Mouse (Mus musculus) forebrain, embryonic 11.5 days (tissue): Measurements from ENCODE around the gene Sf3b3. TPM values are rescaled to one million over a fixed set of nuclear protein-coding genes. Genes with fewer than 3 reads are reported as not detected.

Experiments
- ATAC-seq: fragments of 200-750 bp; cut with Nextera tagmentation; replicated peaks from 2 replicates; pipeline ENCODE4 v1.8.0; 2017; ENCODE audit warnings: moderate TSS enrichment; ENCODE audit not compliant: low FRiP score
- DNase-seq: peaks from one replicate; pipeline ENCODE4 v3.0.0-alpha.2; 2017; ENCODE audit warnings: low spot score
- H3K27ac ChIP-seq: fragments of 300-500 bp; sonication (generic); 2 replicates; pipeline ENCODE4 v1.5.1; 2014; ENCODE audit warnings: low read depth, low read length
- H3K27me3 ChIP-seq: fragments of 300-500 bp; sonication (generic); 2 replicates; pipeline ENCODE4 v1.6.1; 2014; ENCODE audit warnings: mild to moderate bottlenecking, low read length, mixed read lengths; ENCODE audit not compliant: control insufficient read depth, insufficient read depth
- H3K36me3 ChIP-seq: fragments of 300-500 bp; sonication (generic); 2 replicates; pipeline ENCODE4 v1.6.1; 2014; ENCODE audit warnings: mild to moderate bottlenecking, low read length, moderate library complexity, mixed read lengths; ENCODE audit not compliant: control insufficient read depth, insufficient read depth
- H3K4me1 ChIP-seq: fragments of 300-500 bp; sonication (generic); replicated peaks from 2 replicates; pipeline ENCODE4 v1.6.1; 2014; ENCODE audit warnings: low read length, mixed read lengths; ENCODE audit not compliant: control insufficient read depth, insufficient read depth
- H3K4me2 ChIP-seq: fragments of 300-500 bp; sonication (generic); 2 replicates; pipeline ENCODE4 v1.6.1; 2014; ENCODE audit warnings: low read depth, mild to moderate bottlenecking, low read length, moderate library complexity, mixed read lengths; ENCODE audit not compliant: severe bottlenecking
- H3K4me3 ChIP-seq: fragments of 300-500 bp; sonication (generic); 2 replicates; pipeline ENCODE4 v1.5.1; 2014; ENCODE audit warnings: low read depth, low read length
- H3K9ac ChIP-seq: fragments of 300-500 bp; sonication (generic); 2 replicates; pipeline ENCODE4 v1.6.1; 2014; ENCODE audit warnings: low read length
- H3K9me3 ChIP-seq: fragments of 300-500 bp; sonication (generic); 2 replicates; pipeline ENCODE4 v1.6.1; 2016; ENCODE audit warnings: low read length, mixed read lengths; ENCODE audit not compliant: control insufficient read depth
- WGBS: fragments of 180-500 bp; shearing (Covaris S2); extraction: QIAGEN DNeasy Blood & Tissue Kit; methylation state at CpG from one replicate; pipeline ENCODE4 v1.1.7; 2014; 5-methylcytosine and 5-hydroxymethylcytosine counted together
- polyA plus RNA-seq: library from polyadenylated mRNA; unstranded; fragments of >200 nt; fragmentation: Nextera tagmentation; extraction: Ambion mirVana; gene quantifications from 2 replicates; pipeline ENCODE4 v1.2.1, GENCODE M21; 2014

The Sf3b3 gene
- polyA plus RNA-seq, 1 experiment from 2014 or later: 231 TPM

- Histone ChIP-seq H3K4me1 (no peaks in the 10 kb centered on the region), H3K9ac (no peak overlapping the region), H3K27me3 (no peaks in the 10 kb centered on the region), H3K27ac (no peak overlapping the region), H3K4me3 (no peak overlapping the region), H3K4me2 (no peak overlapping the region), H3K9me3 (no peaks in the 10 kb centered on the region), H3K36me3 (no peaks in the 10 kb centered on the region)
- 68% methylated on average over 6 of the region's 6 CpGs for WGBS
- ATAC-seq (no peak), DNase-seq (no peak)
Measured at GRCm38 (mm10) chr8:110761988-110762387, 84.6 kb downstream of the Sf3b3 start.

DNA sequence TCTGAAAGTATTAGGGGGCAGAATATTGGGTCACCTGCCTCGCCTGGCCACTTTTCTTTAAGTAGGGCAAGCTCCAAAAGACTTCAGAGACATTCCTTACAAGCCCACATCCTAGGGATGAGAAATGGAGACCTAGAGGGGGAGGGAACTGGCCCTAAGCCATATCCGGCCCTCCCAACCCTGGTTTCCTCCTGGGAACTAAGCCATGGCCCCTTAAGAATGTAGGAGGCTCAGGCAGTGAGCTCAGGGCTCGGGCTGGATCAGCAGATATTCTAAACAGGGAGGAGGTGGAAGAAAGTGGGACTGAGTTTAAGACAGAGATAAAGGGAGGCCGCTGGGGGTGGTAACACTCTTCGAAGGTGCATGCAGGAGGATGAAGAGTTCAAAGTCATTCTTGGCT lies 85.4 kb downstream of the Sf3b3 start:
- Histone ChIP-seq H3K27ac (no peak overlapping the region), H3K9ac (no peak overlapping the region), H3K4me3 (no peak overlapping the region), H3K9me3 (no peaks in the 10 kb centered on the region), H3K4me1 (no peaks in the 10 kb centered on the region), H3K27me3 (no peaks in the 10 kb centered on the region), H3K4me2 (no peak overlapping the region), H3K36me3 (no peaks in the 10 kb centered on the region)
- DNase-seq (no peak), ATAC-seq (no peak)
- WGBS: 61% methylated on average over 5 of the region's 5 CpGs

- DNase-seq (no peak), ATAC-seq (no peak)
- no peak overlapping the region for H3K9ac ChIP-seq
- H3K4me2 ChIP-seq: no peak overlapping the region
- no peaks in the 10 kb centered on the region for H3K4me1 ChIP-seq
- H3K9me3 ChIP-seq: no peaks in the 10 kb centered on the region
- no peak overlapping the region for H3K27ac ChIP-seq
- no peak overlapping the region for H3K4me3 ChIP-seq
- H3K27me3 ChIP-seq: no peaks in the 10 kb centered on the region
- 74% methylated on average over 7 of the region's 7 CpGs for WGBS
- no peaks in the 10 kb centered on the region for H3K36me3 ChIP-seq
Measured at GRCm38 (mm10) chr8:110760280-110760940, 86.2 kb downstream of the Sf3b3 start.

Other genes starting within 250 kb of the Sf3b3 start
- gene Vac14, start 228.2 kb downstream of the Sf3b3 start, polyA plus RNA-seq: 31.8 and 37.3 TPM in 2 replicates
- 15.8 and 17.6 TPM in 2 replicates for gene Mtss1l, start 125.3 kb downstream of the Sf3b3 start, polyA plus RNA-seq
- gene Il34, start 40.9 kb downstream of the Sf3b3 start, polyA plus RNA-seq: 0.25 and 0.29 TPM in 2 replicates
- gene Cog4, start 187 bp downstream of the Sf3b3 start, polyA plus RNA-seq: 63.9 and 64.3 TPM in 2 replicates
- gene Fuk, start 55.7 kb upstream of the Sf3b3 start, polyA plus RNA-seq: 9.5 and 11.1 TPM in 2 replicates
- 16.0 and 16.5 TPM in 2 replicates for gene St3gal2, start 73.1 kb upstream of the Sf3b3 start, polyA plus RNA-seq
- 36.2 and 37.3 TPM in 2 replicates for gene Ddx19a, start 151.0 kb upstream of the Sf3b3 start, polyA plus RNA-seq
- gene Ddx19b, start 185.0 kb upstream of the Sf3b3 start, polyA plus RNA-seq: 9.9 and 10.2 TPM in 2 replicates
- 79.0 and 91.7 TPM in 2 replicates for gene Aars, start 186.4 kb upstream of the Sf3b3 start, polyA plus RNA-seq
- 10.8 and 13.1 TPM in 2 replicates for gene Exosc6, start 209.6 kb upstream of the Sf3b3 start, polyA plus RNA-seq
- gene Clec18a, start 245.6 kb upstream of the Sf3b3 start, polyA plus RNA-seq: 0.36 and 0.49 TPM in 2 replicates
- 7.4 and 8.5 TPM in 2 replicates for gene Pdpr, start 247.8 kb upstream of the Sf3b3 start, polyA plus RNA-seq